Mouse (Mus musculus): ENCODE measurements around the gene Itsn1.

- TF ChIP-seq CTCF (IDR thresholded peaks at IDR 0.05; ENCODE audit: insufficient read depth, low read length) (no peak), POLR2A (IDR thresholded peaks at IDR 0.05; ENCODE audit: borderline replicate concordance, extremely low read depth, low read depth, low read length) (no peak)
Measured at GRCm38 (mm10) chr16:91734771-91735170, 5.7 kb downstream of the Itsn1 start.
